Mouse (Mus musculus) E14TG2a.4 (cell line): ENCODE measurements at regions not wholly inside any gene's neighbourhood (a gene's known extent, or its start where the extent isn't known, plus 50 kb on each side); places are given as distances from the start of the nearest gene placed in this dataset.

Experiments used
- CTCF ChIP-seq: conservative IDR thresholded peaks from 2 replicates; pipeline ENCODE4 v1.5.1; 2014; ENCODE audit warnings: low read length
- NANOG ChIP-seq: IDR thresholded peaks from 2 replicates; pipeline ENCODE4 v1.6.1; 2014; ENCODE audit warnings: borderline replicate concordance, low read length, mixed read lengths
- POU5F1 ChIP-seq: IDR thresholded peaks from 2 replicates; pipeline ENCODE4 v1.6.1; 2014; ENCODE audit warnings: low read length, borderline replicate concordance

DNA sequence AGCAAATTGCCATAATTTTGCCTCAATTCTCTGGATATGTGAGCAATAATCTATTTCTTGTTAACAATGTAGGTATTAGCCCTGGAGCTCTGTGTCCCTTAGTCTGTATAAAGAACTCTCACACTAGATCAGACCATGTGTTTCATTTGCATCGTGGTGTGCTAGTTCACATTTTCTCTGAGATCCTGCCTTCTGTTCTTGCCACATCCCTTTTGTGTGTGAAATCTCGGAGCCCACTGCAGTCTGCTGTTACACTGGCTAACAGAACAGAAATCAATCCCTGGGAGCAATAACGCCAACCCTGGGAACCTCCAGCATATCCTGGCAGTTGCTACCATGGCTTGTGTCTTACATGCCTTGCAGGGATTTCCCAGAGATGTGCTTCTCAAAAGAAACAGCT is 156.1 kb upstream of the Gm10295 start:
- TF ChIP-seq CTCF = no peak
- no peak for TF ChIP-seq NANOG
- no peak for TF ChIP-seq POU5F1
